In genomic region chr2:170055413-170055812, GRCm38 (mm10) we compare ENCODE assay signal across 9 mouse cellular contexts.
DNase-seq lines count a peak whose midpoint lies in the region; ATAC-seq and TF ChIP-seq lines count a peak whose summit lies in the region.
"Had no signal": no experiment of that assay in that cellular context is flagged by ENCODE, and none has a peak within 500 bp of the region (broad histone marks: within the 10 kb centered on the region; RNA-seq: fewer than 3 reads in every experiment).

No protein-coding gene starts in this region.

- TF ChIP-seq POLR2A in brain, embryonic 14.5 days (IDR thresholded peaks at IDR 0.05; ENCODE audit: borderline replicate concordance, extremely low read depth, insufficient read depth, insufficient read length, poor library complexity, severe bottlenecking): no peak

- H3K4me1 ChIP-seq in heart, embryonic 11.5 days (ENCODE audit: control insufficient read depth, insufficient read depth, low read length): no peaks in the 10 kb centered on the region; the same call in 1 of the 2 replicates
- no peaks in the 10 kb centered on the region for H3K4me1 ChIP-seq in neural tube, embryonic 11.5 days (ENCODE audit: control insufficient read depth, insufficient read depth, low read length)
- H3K4me1 ChIP-seq: limb, embryonic 12.5 days had no signal

- no peak overlapping the region for H3K27ac ChIP-seq in heart, embryonic 11.5 days (ENCODE audit: low read depth, low read length)
- no peak overlapping the region for H3K27ac ChIP-seq in neural tube, embryonic 11.5 days (ENCODE audit: low read depth, low read length)
- H3K27ac ChIP-seq: limb, embryonic 12.5 days had no signal

- WGBS in heart, embryonic 11.5 days (ENCODE audit: insufficient replicate concordance): 34% methylated on average over 9 of the region's 9 CpGs
- 36% methylated on average over 9 of the region's 9 CpGs for WGBS in neural tube, embryonic 11.5 days

- H3K4me3 ChIP-seq in heart, embryonic 11.5 days (ENCODE audit: low read depth, low read length): no peak overlapping the region
- H3K4me3 ChIP-seq in neural tube, embryonic 11.5 days (ENCODE audit: low read depth, low read length): no peak overlapping the region
- H3K4me3 ChIP-seq: limb, embryonic 12.5 days had no signal

- ATAC-seq in heart, embryonic 11.5 days (replicated peaks; ENCODE audit: insufficient number of reproducible peaks, low FRiP score, low TSS enrichment): no peak
- ATAC-seq in neural tube, embryonic 11.5 days (ENCODE audit: insufficient read depth, low FRiP score, low TSS enrichment): no peak

- H3K4me2 ChIP-seq in heart, embryonic 11.5 days: peak overlapping the region; percentile 31
- H3K4me2 ChIP-seq in neural tube, embryonic 11.5 days (ENCODE audit: low read depth): no peak overlapping the region
- H3K4me2 ChIP-seq: limb, embryonic 12.5 days had no signal

- DNase-seq in cerebellum, adult 8-10 months: peak; percentile 3
- no peak for DNase-seq in cerebellum, adult 11 months
- DNase-seq in 416B (ENCODE audit: low read depth): peak; percentile 61
- peak; percentile 28 for DNase-seq in brain, embryonic 14.5 days (ENCODE audit: low read depth)
- DNase-seq in liver: peak; percentile 65
- peak; percentile 56 for DNase-seq in neural tube, embryonic 11.5 days (ENCODE audit: low spot score)
- DNase-seq in frontal cortex, postnatal 10 days (ENCODE audit: low spot score in 2 of 2): no peak

- H3K9ac ChIP-seq in heart, embryonic 11.5 days (ENCODE audit: low read depth, low read length): no peak overlapping the region
- no peak overlapping the region for H3K9ac ChIP-seq in neural tube, embryonic 11.5 days (ENCODE audit: low read length)
- H3K9ac ChIP-seq: limb, embryonic 12.5 days had no signal

- peak; percentile 78 for TF ChIP-seq CTCF in brain, embryonic 14.5 days (IDR thresholded peaks at IDR 0.05; ENCODE audit: borderline replicate concordance, extremely low read depth, insufficient read depth, insufficient read length)

- no peaks in the 10 kb centered on the region for H3K9me3 ChIP-seq in heart, embryonic 11.5 days (replicated peaks; ENCODE audit: control insufficient read depth, low read length)
- H3K9me3 ChIP-seq in neural tube, embryonic 11.5 days (ENCODE audit: control insufficient read depth, low read length): no peaks in the 10 kb centered on the region

- no peaks in the 10 kb centered on the region for H3K36me3 ChIP-seq in heart, embryonic 11.5 days (ENCODE audit: control insufficient read depth, insufficient read depth, low read length)
- H3K36me3 ChIP-seq in neural tube, embryonic 11.5 days (ENCODE audit: control insufficient read depth, insufficient read depth, low read length): no peaks in the 10 kb centered on the region
- H3K36me3 ChIP-seq: limb, embryonic 12.5 days had no signal

- H3K27me3 ChIP-seq in heart, embryonic 11.5 days (ENCODE audit: control insufficient read depth, insufficient read depth, low read length): no peaks in the 10 kb centered on the region
- no peaks in the 10 kb centered on the region for H3K27me3 ChIP-seq in neural tube, embryonic 11.5 days (ENCODE audit: control insufficient read depth, insufficient read depth, low read length)
- H3K27me3 ChIP-seq: limb, embryonic 12.5 days had no signal

Comparison
In these comparisons a context has a peak if more than half of its experiments do, and no peak if none do; other contexts are left out.
1. DNase-seq: peak in cerebellum, adult 8-10 months (single experiment), 416B (single experiment), brain, embryonic 14.5 days (single experiment), liver (single experiment) and neural tube, embryonic 11.5 days (single experiment); none in cerebellum, adult 11 months (single experiment) and frontal cortex, postnatal 10 days (0 of 2).